Mouse (Mus musculus): ENCODE results near the gene Gm49388. TPM values are rescaled to one million over a fixed set of nuclear protein-coding genes. Genes with fewer than 3 reads are reported as not detected.

Gm49388 gene
- polyA plus RNA-seq, 1 experiment: not detected

DNA sequence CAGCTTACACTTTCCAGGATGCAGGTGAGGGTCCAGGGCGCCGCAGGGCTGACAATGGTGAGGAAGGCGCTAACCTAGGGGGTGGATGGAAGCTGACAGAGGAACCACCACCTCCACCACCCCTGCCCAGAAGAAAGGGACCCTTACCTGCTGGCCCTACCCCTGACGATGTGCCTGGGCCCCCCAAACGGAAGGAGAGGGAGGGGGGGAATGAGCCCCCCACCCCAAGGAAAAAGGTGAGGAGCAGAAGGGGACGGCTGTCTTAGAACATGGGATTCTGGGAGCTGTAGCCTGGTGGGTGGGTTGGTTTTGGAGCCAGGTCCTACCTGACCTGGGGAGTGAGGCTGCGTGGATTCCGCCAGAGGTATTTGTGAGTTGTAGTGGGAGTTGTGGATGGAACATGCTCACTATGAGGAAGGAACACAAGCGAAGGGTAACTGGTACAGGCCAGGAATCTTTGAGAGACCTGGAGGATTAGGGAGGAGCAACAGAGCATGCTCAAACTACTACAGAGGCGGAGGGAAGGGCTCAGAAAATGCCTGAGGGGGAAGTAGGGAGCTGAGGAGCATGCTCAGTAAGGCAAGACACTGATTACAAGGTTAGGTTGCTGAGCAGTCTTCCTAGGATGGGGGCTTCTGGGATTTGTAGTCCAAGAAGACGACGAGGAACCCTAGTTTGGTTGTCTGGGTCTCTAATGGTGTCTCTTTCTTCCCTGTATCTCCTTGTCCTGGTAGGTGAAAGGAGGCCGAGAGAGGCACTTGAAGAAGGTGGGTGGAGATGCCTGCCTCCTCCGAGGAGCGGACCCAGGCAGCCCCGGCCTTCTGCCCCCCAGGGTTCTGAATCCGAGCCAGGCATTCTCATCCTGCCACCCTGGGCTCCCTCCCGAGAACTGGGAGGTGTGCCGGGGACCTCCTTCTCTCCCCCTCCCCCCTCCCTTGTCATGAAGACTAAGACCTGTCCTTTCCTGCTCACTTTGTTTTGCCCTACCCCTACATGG is 35.0 kb upstream of the Gm49388 start:
- TF ChIP-seq CTCF (IDR thresholded peaks at IDR 0.05; ENCODE audit: control insufficient read depth, insufficient read depth, low read length) (no peak), POLR2A (IDR thresholded peaks at IDR 0.05; ENCODE audit: borderline replicate concordance, control insufficient read depth, low read depth, low read length) (no peak)
- no peak overlapping the region for H3K4me3 ChIP-seq (replicated peaks; ENCODE audit: control insufficient read depth, low read depth, low read length)
- H3K4me1 ChIP-seq (ENCODE audit: control insufficient read depth, insufficient read depth, low read length): no peaks in the 10 kb centered on the region
- no peak overlapping the region for H3K27ac ChIP-seq (ENCODE audit: control insufficient read depth, insufficient read depth, low read depth, low read length, poor library complexity)
- 85% methylated on average over 19 of the region's 19 CpGs for WGBS

DNA sequence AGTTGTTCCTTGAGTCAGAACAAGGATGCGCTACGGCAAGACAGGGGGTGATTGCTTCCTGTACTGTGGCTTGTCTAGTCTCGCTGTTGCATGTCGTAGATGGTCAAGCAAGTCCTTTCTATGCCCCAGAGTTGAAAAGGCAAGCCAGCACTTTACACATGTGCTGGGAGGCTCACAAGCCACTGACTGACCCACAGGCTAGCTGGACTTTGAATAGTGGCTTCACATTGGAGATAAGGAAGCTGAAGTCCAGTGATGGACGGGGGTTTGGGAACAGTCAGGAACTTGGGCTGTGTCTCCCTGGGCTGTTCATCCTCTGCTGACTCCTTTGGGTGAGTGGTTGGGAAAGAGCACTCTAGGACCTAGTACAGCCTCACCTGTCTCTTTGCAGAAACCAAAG is 33.8 kb upstream of the Gm49388 start:
- no peak for TF ChIP-seq POLR2A (IDR thresholded peaks at IDR 0.05; ENCODE audit: borderline replicate concordance, control insufficient read depth, low read depth, low read length)
- TF ChIP-seq CTCF (IDR thresholded peaks at IDR 0.05; ENCODE audit: control insufficient read depth, insufficient read depth, low read length): no peak
- H3K4me3 ChIP-seq (replicated peaks; ENCODE audit: control insufficient read depth, low read depth, low read length): no peak overlapping the region
- 90% methylated on average over 5 of the region's 5 CpGs for WGBS
- no peak overlapping the region for H3K27ac ChIP-seq (ENCODE audit: control insufficient read depth, insufficient read depth, low read depth, low read length, poor library complexity)
- H3K4me1 ChIP-seq (ENCODE audit: control insufficient read depth, insufficient read depth, low read length): no peaks in the 10 kb centered on the region

- 93% methylated on average over 27 of the region's 27 CpGs for WGBS
- TF ChIP-seq POLR2A (IDR thresholded peaks at IDR 0.05; ENCODE audit: borderline replicate concordance, control insufficient read depth, low read depth, low read length) (no peak), CTCF (IDR thresholded peaks at IDR 0.05; ENCODE audit: control insufficient read depth, insufficient read depth, low read length) (no peak)
These were observed 33.3 kb upstream of the Gm49388 start for GRCm38 (mm10) chr7:127752069-127752468.

DNA sequence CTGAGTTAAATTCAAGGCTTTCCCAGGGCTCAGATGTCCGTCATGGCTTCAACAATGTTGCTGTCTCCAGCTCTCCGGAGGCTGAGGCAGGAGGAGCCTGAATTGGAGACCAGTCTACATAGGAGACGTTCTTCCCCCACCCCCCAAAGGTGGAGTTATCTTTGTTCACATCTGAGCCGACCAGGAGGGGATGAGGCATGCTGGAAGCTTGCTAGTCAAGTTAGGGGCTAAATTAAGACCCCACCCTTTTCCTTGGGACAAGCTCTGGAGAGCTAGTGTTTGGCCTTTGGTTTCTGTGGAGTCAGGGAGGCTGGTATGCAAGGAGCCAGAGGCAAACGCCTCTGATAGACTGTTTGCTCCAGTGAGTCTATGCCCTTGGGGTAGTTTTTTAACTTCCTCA is 32.2 kb upstream of the Gm49388 start:
- WGBS: 64% methylated on average over 5 of the region's 5 CpGs
- Histone ChIP-seq H3K4me1 (ENCODE audit: control insufficient read depth, insufficient read depth, low read length) (no peaks in the 10 kb centered on the region), H3K27ac (ENCODE audit: control insufficient read depth, insufficient read depth, low read depth, low read length, poor library complexity) (no peak overlapping the region), H3K4me3 (replicated peaks; ENCODE audit: control insufficient read depth, low read depth, low read length) (no peak overlapping the region)
- TF ChIP-seq POLR2A (IDR thresholded peaks at IDR 0.05; ENCODE audit: borderline replicate concordance, control insufficient read depth, low read depth, low read length): no peak
- no peak for TF ChIP-seq CTCF (IDR thresholded peaks at IDR 0.05; ENCODE audit: control insufficient read depth, insufficient read depth, low read length)

More at GRCm38 (mm10) chr7:127752069-127752468, 33.3 kb upstream of the Gm49388 start:
- no peaks in the 10 kb centered on the region for H3K4me1 ChIP-seq (ENCODE audit: control insufficient read depth, insufficient read depth, low read length)
- H3K27ac ChIP-seq (ENCODE audit: control insufficient read depth, insufficient read depth, low read depth, low read length, poor library complexity): no peak overlapping the region
- H3K4me3 ChIP-seq (replicated peaks; ENCODE audit: control insufficient read depth, low read depth, low read length): no peak overlapping the region

DNA sequence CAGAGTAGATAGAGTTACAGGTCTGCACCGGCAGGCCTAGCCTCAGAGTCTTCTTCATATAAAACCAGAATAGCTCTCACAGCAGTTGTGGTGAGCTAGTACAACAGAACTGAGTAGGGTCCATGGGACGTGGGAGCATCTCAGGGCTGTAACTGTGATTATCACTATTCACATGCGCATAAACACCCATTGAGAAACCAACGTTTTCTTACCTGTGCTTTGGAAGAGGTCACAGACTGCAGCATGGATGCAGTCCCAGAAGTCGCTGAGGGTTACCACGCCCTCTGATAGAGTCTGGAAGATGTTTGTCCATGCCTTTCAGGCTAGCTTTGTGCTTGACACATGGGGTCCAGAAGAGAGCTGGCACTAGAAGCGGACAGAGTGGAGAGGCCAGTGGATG is 31.7 kb upstream of the Gm49388 start:
- no peak for TF ChIP-seq CTCF (IDR thresholded peaks at IDR 0.05; ENCODE audit: control insufficient read depth, insufficient read depth, low read length)
- no peak for TF ChIP-seq POLR2A (IDR thresholded peaks at IDR 0.05; ENCODE audit: borderline replicate concordance, control insufficient read depth, low read depth, low read length)
- 80% methylated on average over 7 of the region's 7 CpGs for WGBS
- Histone ChIP-seq H3K4me3 (replicated peaks; ENCODE audit: control insufficient read depth, low read depth, low read length) (no peak overlapping the region), H3K4me1 (ENCODE audit: control insufficient read depth, insufficient read depth, low read length) (no peaks in the 10 kb centered on the region), H3K27ac (ENCODE audit: control insufficient read depth, insufficient read depth, low read depth, low read length, poor library complexity) (no peak overlapping the region)

- H3K4me3 ChIP-seq (replicated peaks; ENCODE audit: control insufficient read depth, low read depth, low read length): no peak overlapping the region
These were observed 25.7 kb upstream of the Gm49388 start for GRCm38 (mm10) chr7:127759716-127760115.

DNA sequence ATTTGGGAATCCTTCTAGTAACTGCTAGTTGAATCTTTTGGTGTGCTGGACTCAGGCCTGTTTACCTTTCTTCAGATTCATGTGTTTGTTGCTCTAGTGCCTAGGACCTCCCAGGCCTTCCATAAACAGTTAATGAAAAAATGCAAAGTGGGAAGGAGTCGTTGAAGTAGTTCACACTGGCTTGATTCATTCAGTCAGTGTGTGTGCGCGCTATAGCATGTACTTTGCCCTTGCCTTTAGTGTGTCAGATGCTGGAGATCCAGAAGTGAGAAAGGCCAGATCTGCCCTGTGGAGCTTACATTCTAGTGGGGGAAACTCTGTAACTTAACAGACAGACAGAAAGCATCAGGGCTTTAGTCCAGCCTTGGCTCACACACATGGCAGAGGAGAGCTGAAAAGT is 24.9 kb upstream of the Gm49388 start:
- 85% methylated on average over 3 of the region's 3 CpGs for WGBS
- Histone ChIP-seq H3K4me3 (replicated peaks; ENCODE audit: control insufficient read depth, low read depth, low read length) (no peak overlapping the region), H3K4me1 (ENCODE audit: control insufficient read depth, insufficient read depth, low read length) (peaks cover 1% of the 10 kb centered on the region; the same call in 1 of the 2 replicates), H3K27ac (ENCODE audit: control insufficient read depth, insufficient read depth, low read depth, low read length, poor library complexity) (no peak overlapping the region)
- TF ChIP-seq CTCF (IDR thresholded peaks at IDR 0.05; ENCODE audit: control insufficient read depth, insufficient read depth, low read length): no peak
- TF ChIP-seq POLR2A (IDR thresholded peaks at IDR 0.05; ENCODE audit: borderline replicate concordance, control insufficient read depth, low read depth, low read length): no peak

More at GRCm38 (mm10) chr7:127759716-127760115, 25.7 kb upstream of the Gm49388 start:
- 16% methylated on average over 6 of the region's 6 CpGs for WGBS
- peak overlapping the region; percentile 17 for H3K27ac ChIP-seq (ENCODE audit: control insufficient read depth, insufficient read depth, low read depth, low read length, poor library complexity)
- H3K4me1 ChIP-seq (ENCODE audit: control insufficient read depth, insufficient read depth, low read length): peaks cover 1% of the 10 kb centered on the region; the same call in 1 of the 2 replicates
- no peak for TF ChIP-seq POLR2A (IDR thresholded peaks at IDR 0.05; ENCODE audit: borderline replicate concordance, control insufficient read depth, low read depth, low read length)
- no peak for TF ChIP-seq CTCF (IDR thresholded peaks at IDR 0.05; ENCODE audit: control insufficient read depth, insufficient read depth, low read length)

- Histone ChIP-seq H3K4me3 (replicated peaks; ENCODE audit: control insufficient read depth, low read depth, low read length) (no peak overlapping the region), H3K4me1 (ENCODE audit: control insufficient read depth, insufficient read depth, low read length) (peaks cover 1% of the 10 kb centered on the region; the same call in 1 of the 2 replicates), H3K27ac (ENCODE audit: control insufficient read depth, insufficient read depth, low read depth, low read length, poor library complexity) (no peak overlapping the region)
- TF ChIP-seq CTCF (IDR thresholded peaks at IDR 0.05; ENCODE audit: control insufficient read depth, insufficient read depth, low read length): peak; percentile 97
- TF ChIP-seq POLR2A (IDR thresholded peaks at IDR 0.05; ENCODE audit: borderline replicate concordance, control insufficient read depth, low read depth, low read length): no peak
- whole genome bisulfite sequencing: 14% methylated on average over 7 of the region's 7 CpGs
These were observed 24.4 kb upstream of the Gm49388 start for GRCm38 (mm10) chr7:127761026-127761425.

Data from bone marrow, adult 2 months (tissue).